Mouse (Mus musculus): ENCODE measurements around the gene Epas1.

DNA sequence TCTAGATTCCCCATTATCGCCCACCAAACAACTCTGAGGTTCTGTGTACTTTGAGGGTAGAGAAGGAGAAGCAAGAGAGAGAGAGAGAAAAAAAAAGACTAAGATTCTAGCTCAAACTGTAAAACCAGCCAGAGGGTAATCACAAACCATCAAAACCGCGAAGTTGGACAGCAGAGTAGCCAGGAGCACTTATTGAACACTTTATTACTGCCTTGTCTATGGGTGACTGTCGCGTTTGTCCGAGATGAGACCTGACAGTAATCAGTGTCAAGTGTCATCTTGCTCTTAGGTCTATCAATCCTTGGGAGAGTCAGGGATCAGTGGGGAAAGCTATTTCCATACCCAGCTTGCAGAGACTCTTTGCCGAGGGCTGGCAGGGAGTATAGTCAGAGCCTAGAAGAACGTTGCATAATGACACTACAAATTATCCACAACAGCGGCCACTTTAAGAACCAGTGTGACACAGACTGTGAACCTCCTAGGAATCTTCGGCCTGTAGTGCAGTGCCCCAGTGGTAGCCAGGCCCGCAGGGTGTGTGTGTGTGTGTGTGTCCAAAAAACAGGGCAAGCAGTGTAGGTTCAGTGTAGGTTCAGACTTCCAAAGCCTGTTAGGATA, 2.2 kb downstream of the Epas1 start:
- TF ChIP-seq CTCF (IDR thresholded peaks at IDR 0.05; ENCODE audit: low read depth) (no peak), EP300 (IDR thresholded peaks at IDR 0.05; ENCODE audit: low read depth) (no peak)

All from liver, embryonic 14.5 days (tissue).